Mouse (Mus musculus) C2C12 (cell line): ENCODE results near the gene Tulp2.

Experiments used
- CTCF ChIP-seq: IDR thresholded peaks from one replicate; pipeline ENCODE4 v1.5.1; 2011; ENCODE audit not compliant: control insufficient read depth, insufficient read depth, insufficient read length
- MAX ChIP-seq: IDR thresholded peaks from one replicate; pipeline ENCODE4 v1.6.1; 2011; ENCODE audit warnings: mild to moderate bottlenecking, control low read depth
- MYOD1 ChIP-seq: IDR thresholded peaks from one replicate; pipeline ENCODE4 v1.6.1; 2011; ENCODE audit warnings: low read depth; ENCODE audit not compliant: control insufficient read depth, insufficient read length
- USF1 ChIP-seq: IDR thresholded peaks from one replicate; pipeline ENCODE4 v1.6.1; 2011; ENCODE audit warnings: low read depth, mild to moderate bottlenecking, control low read depth, moderate library complexity

DNA sequence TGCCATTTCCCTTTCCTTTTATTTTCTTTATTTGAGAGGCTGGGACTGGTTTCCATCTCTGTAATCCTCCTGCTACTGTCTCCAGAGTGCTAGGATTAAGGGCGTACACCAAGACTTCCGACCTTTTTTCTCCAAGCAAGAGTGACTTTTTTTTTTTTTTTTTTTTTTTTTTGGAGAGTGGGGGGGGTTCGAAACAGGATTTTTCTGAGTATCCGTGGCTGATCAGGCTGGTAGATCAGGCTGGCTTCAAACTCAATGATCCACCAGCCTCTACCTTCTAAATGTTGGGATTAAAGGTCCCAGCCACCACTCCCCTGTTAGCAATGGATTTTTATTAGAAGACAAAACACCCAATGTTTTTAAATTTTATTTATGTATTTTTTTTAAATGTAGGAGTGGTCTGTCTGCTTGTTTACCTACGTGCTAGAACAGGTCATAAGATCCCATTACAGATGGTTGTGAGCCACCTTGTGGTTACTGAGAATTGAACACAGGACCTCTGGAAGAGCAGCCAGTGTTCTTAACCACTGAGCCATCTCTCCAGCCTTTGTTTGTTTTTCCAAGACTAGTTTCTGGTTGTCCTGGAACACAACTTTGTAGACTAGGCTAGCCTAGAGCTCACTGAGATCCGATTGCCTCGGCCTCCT lies 44.9 kb downstream of the Tulp2 start:
- TF ChIP-seq MAX, result no peak
- no peak for TF ChIP-seq CTCF
- no peak for TF ChIP-seq MYOD1
- no peak for TF ChIP-seq USF1
